Mouse (Mus musculus) myocyte (in vitro differentiated cells): Measurements from ENCODE around the gene Tnfrsf1a.

ENCODE experiments used
- E2F4 ChIP-seq: IDR thresholded peaks from one replicate; pipeline ENCODE4 v1.6.1; 2011; ENCODE audit warnings: mild to moderate bottlenecking, control low read depth, moderate library complexity; ENCODE audit not compliant: insufficient read depth
- MAX ChIP-seq: IDR thresholded peaks from one replicate; pipeline ENCODE4 v1.6.1; 2011; ENCODE audit warnings: low read depth, mild to moderate bottlenecking, control low read depth
- POLR2A ChIP-seq: IDR thresholded peaks from one replicate; pipeline ENCODE4 v1.6.1; 2011; ENCODE audit warnings: low read depth, mild to moderate bottlenecking, control low read depth, moderate library complexity; ENCODE audit not compliant: insufficient read length
- POLR2AphosphoS2 ChIP-seq: IDR thresholded peaks from one replicate; pipeline ENCODE4 v1.6.1; 2011; ENCODE audit warnings: low read depth, control low read depth; ENCODE audit not compliant: insufficient read length
- TCF12 ChIP-seq: IDR thresholded peaks from one replicate; pipeline ENCODE4 v1.6.1; 2011; ENCODE audit warnings: mild to moderate bottlenecking, control low read depth; ENCODE audit not compliant: poor library complexity, insufficient read depth, severe bottlenecking
- USF1 ChIP-seq: IDR thresholded peaks from one replicate; pipeline ENCODE4 v1.6.1; 2011; ENCODE audit warnings: low read depth, mild to moderate bottlenecking, control low read depth, moderate library complexity

DNA sequence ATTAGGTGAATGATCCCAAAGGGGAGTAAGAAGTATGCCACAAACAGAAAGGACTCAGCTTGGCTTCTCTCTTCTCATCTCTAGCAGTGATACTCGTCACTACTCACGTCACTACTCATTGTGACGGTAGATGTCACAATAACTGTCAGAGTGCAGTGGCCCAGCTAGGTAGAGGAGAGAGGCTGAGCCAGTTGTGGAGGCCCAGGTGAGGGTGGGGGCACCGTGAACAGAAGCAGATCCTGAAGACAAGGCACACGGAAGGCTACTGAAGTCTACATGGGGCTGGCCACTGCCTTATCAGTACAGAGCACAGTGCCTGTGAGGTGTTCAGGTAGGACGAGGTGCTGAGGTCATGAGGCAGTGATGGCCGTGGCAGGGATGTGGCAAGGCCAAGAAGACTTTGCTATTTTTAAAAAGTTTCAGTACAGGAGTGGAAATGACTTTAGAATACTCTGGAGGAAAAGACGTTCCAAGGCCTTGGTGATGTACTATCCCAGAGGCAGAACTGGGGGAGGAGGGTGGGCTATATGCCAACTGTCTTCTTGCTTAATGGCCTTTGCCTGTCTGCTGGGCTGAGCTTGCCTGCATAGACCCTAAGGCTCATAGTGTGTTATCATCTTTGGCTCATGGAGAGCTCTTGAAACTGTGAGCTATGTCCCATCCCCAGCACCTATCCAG is 2.3 kb downstream of the Tnfrsf1a start:
- TF ChIP-seq USF1 (no peak), POLR2AphosphoS2 (no peak), E2F4 (no peak), POLR2A (no peak), TCF12 (no peak), MAX (no peak)
